Mouse (Mus musculus) heart, postnatal 4 days (tissue): ENCODE results near the gene Entpd3. TPM values are rescaled to one million over a fixed set of nuclear protein-coding genes. Genes with fewer than 3 reads are reported as not detected.

Source experiments
- DNase-seq: peaks from one replicate; pipeline ENCODE4 v3.0.0; 2021
- total RNA-seq, 2 experiments: library from RNA; stranded (reverse); gene quantifications; 2 replicates each; pipeline ENCODE4 v1.2.3; 2021

Entpd3 gene
- total RNA-seq, 2 experiments from 2014 or later = 0.07 to 0.09 TPM

- no peak for DNase-seq
Observed at GRCm38 (mm10) chr9:120541411-120541810, 1.8 kb downstream of the Entpd3 start.

- DNase-seq = no peak
Observed at GRCm38 (mm10) chr9:120542241-120542640, 2.6 kb downstream of the Entpd3 start.

- DNase-seq = no peak
Observed at GRCm38 (mm10) chr9:120545994-120546393, 6.4 kb downstream of the Entpd3 start.

GRCm38 (mm10) chr9:120546482-120546881 is 6.9 kb downstream of the Entpd3 start:
- no peak for DNase-seq

GRCm38 (mm10) chr9:120547026-120547668 is 7.5 kb downstream of the Entpd3 start:
- no peak for DNase-seq

GRCm38 (mm10) chr9:120550778-120551177 is 11.2 kb downstream of the Entpd3 start:
- no peak for DNase-seq

GRCm38 (mm10) chr9:120563590-120563989 is 24.0 kb downstream of the Entpd3 start:
- DNase-seq = no peak

GRCm38 (mm10) chr9:120564247-120564646 is 24.6 kb downstream of the Entpd3 start:
- no peak for DNase-seq

GRCm38 (mm10) chr9:120566384-120566783 is 26.8 kb downstream of the Entpd3 start:
- DNase-seq = no peak

GRCm38 (mm10) chr9:120568917-120569316 is 29.3 kb downstream of the Entpd3 start:
- DNase-seq = no peak

- peak; percentile 67 for DNase-seq
Observed at GRCm38 (mm10) chr9:120569721-120570333, 30.2 kb downstream of the Entpd3 start.

- no peak for DNase-seq
Observed at GRCm38 (mm10) chr9:120570334-120570725, 30.7 kb downstream of the Entpd3 start.

- peak; percentile 99 for DNase-seq
Observed at GRCm38 (mm10) chr9:120570741-120571592, 31.3 kb downstream of the Entpd3 start, which contains the start of gene Rpl14. Gene Rpl14 (plus strand): TSS chr9:120571444.

- DNase-seq = no peak
Observed at GRCm38 (mm10) chr9:120571593-120572385, 32.2 kb downstream of the Entpd3 start.

GRCm38 (mm10) chr9:120575748-120576661 is 36.4 kb downstream of the Entpd3 start:
- DNase-seq = no peak

GRCm38 (mm10) chr9:120576662-120577013 is 37.0 kb downstream of the Entpd3 start:
- no peak for DNase-seq

- DNase-seq = peak; percentile 85
Observed at GRCm38 (mm10) chr9:120577133-120577651, 37.6 kb downstream of the Entpd3 start.

- DNase-seq = no peak
Observed at GRCm38 (mm10) chr9:120577706-120578405, 38.2 kb downstream of the Entpd3 start.

GRCm38 (mm10) chr9:120578701-120579100 is 39.1 kb downstream of the Entpd3 start:
- DNase-seq = no peak

GRCm38 (mm10) chr9:120579808-120580207 is 40.2 kb downstream of the Entpd3 start:
- no peak for DNase-seq
